Mouse (Mus musculus) liver, embryonic 12.5 days (tissue): ENCODE measurements around the gene Nkpd1. TPM values are rescaled to one million over a fixed set of nuclear protein-coding genes. Genes with fewer than 3 reads are reported as not detected.
A peak's percentile ranks its signal among the peaks of the same experiment; 100 is the strongest.

Experiments
- ATAC-seq: fragments of 200-750 bp; cut with Nextera tagmentation; 2 replicates; pipeline ENCODE4 v1.8.0; 2017; ENCODE audit warnings: moderate number of reproducible peaks, mild to moderate bottlenecking, moderate library complexity
- H3K27ac ChIP-seq: fragments of 300-500 bp; sonication (generic); 2 replicates; pipeline ENCODE4 v1.5.1; 2016; ENCODE audit warnings: mild to moderate bottlenecking
- H3K27me3 ChIP-seq: fragments of 300-500 bp; sonication (generic); replicated peaks from 2 replicates; pipeline ENCODE4 v1.6.1; 2016; ENCODE audit warnings: mild to moderate bottlenecking, moderate library complexity
- H3K36me3 ChIP-seq: fragments of 300-500 bp; sonication (generic); 2 replicates; pipeline ENCODE4 v1.6.1; 2016; ENCODE audit warnings: mild to moderate bottlenecking, moderate library complexity
- H3K4me1 ChIP-seq: fragments of 300-500 bp; sonication (generic); 2 replicates; pipeline ENCODE4 v1.6.1; 2016
- H3K4me2 ChIP-seq: fragments of 300-500 bp; sonication (generic); 2 replicates; pipeline ENCODE4 v1.6.1; 2016; ENCODE audit warnings: mild to moderate bottlenecking, moderate library complexity
- H3K4me3 ChIP-seq: fragments of 300-500 bp; sonication (generic); 2 replicates; pipeline ENCODE4 v1.5.1; 2016; ENCODE audit warnings: mild to moderate bottlenecking, moderate library complexity
- H3K9ac ChIP-seq: fragments of 300-500 bp; sonication (generic); 2 replicates; pipeline ENCODE4 v1.6.1; 2016; ENCODE audit warnings: mild to moderate bottlenecking, moderate library complexity
- H3K9me3 ChIP-seq: fragments of 300-500 bp; sonication (generic); replicated peaks from 2 replicates; pipeline ENCODE4 v1.6.1; 2016; ENCODE audit warnings: mild to moderate bottlenecking, moderate library complexity
- WGBS: fragments of 180-500 bp; shearing (Covaris S2); methylation state at CpG from one replicate; pipeline ENCODE4 v1.1.7; 2016; ENCODE audit not compliant: insufficient replicate concordance; 5-methylcytosine and 5-hydroxymethylcytosine counted together
- polyA plus RNA-seq: library from polyadenylated mRNA; unstranded; fragments of >200 nt; fragmentation: Nextera tagmentation; extraction: Ambion mirVana; gene quantifications from 2 replicates; pipeline ENCODE4 v1.2.1, GENCODE M21; 2016

The Nkpd1 gene
- polyA plus RNA-seq, 1 experiment from 2014 or later, result not detected

GRCm38 (mm10) chr7:19557086-19557485 lies 39.4 kb downstream of the Nkpd1 start:
- H3K27me3 ChIP-seq, result no peaks in the 10 kb centered on the region
- H3K4me3 ChIP-seq, result no peak overlapping the region
- no peaks in the 10 kb centered on the region for H3K9me3 ChIP-seq
- H3K4me2 ChIP-seq, result no peak overlapping the region
- peaks cover 66% of the 10 kb centered on the region for H3K4me1 ChIP-seq
- 92% methylated on average over 2 of the region's 2 CpGs for whole genome bisulfite sequencing
- no peak for ATAC-seq
- H3K27ac ChIP-seq, result no peak overlapping the region
- H3K9ac ChIP-seq, result peak overlapping the region; percentile 2; the same call in 1 of the 2 replicates
- peaks cover 74% of the 10 kb centered on the region for H3K36me3 ChIP-seq

- Histone ChIP-seq H3K9ac (peak overlapping the region; percentile 99), H3K9me3 (no peaks in the 10 kb centered on the region), H3K4me1 (peaks cover 62% of the 10 kb centered on the region), H3K36me3 (peaks cover 62% of the 10 kb centered on the region), H3K4me2 (peak overlapping the region; percentile 95), H3K27ac (peak overlapping the region; percentile 61), H3K27me3 (no peaks in the 10 kb centered on the region), H3K4me3 (peak overlapping the region; percentile 98)
- WGBS, result 75% methylated on average over 6 of the region's 6 CpGs
- ATAC-seq, result peak; percentile 22; the same call in 1 of the 2 replicates
These were observed 40.6 kb downstream of the Nkpd1 start for GRCm38 (mm10) chr7:19557982-19558900.

- Histone ChIP-seq H3K4me3 (peak overlapping the region; percentile 98), H3K9ac (peak overlapping the region; percentile 99), H3K27ac (peak overlapping the region; percentile 61), H3K27me3 (no peaks in the 10 kb centered on the region), H3K4me2 (peak overlapping the region; percentile 95), H3K9me3 (no peaks in the 10 kb centered on the region), H3K4me1 (peaks cover 63% of the 10 kb centered on the region), H3K36me3 (peaks cover 58% of the 10 kb centered on the region)
- WGBS, result 41% methylated on average over 2 of the region's 2 CpGs
- no peak for ATAC-seq
These were observed 41.3 kb downstream of the Nkpd1 start for GRCm38 (mm10) chr7:19558965-19559364.

DNA sequence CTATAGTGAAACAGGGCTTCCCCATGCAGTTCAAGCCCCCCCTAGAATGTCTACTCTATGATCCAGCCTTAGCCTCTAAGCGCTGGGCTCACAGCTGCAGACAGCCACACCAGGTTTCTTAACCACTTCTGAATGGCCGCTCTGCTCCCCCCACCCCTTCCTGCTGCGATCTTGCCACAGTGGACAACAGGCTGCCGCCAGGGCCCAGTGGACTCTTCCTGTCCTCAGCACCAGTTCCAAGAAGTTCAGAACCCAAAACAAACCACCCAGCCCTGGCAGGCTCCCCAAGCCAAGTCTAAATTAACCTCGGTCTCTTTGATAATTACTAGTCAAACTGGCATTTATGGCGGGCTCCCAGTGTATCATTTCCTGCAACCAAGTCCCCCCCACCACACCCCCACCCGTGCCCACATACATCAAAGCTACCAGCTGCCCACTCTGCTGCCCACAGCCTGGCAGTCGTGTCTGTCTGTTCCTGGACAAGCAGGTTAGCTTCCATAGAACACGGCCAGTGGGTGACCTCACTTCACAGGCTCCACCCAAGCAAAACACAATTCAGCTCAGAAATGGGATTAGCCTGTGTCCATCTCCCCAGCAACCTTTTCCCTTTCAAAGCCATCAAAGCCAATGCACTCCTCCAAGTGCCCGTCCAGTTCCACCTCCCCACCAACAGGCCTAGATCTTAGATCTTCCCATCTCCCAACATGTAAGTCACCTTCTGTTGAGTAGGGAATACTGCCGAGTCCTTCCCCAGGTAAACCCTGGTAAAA lies 43.0 kb downstream of the Nkpd1 start:
- 0 out of 2 replicates have a peak, but pooled peaks cover 5% of the 10 kb centered on the region for H3K9me3 ChIP-seq
- peaks cover 59% of the 10 kb centered on the region for H3K36me3 ChIP-seq
- peaks cover 77% of the 10 kb centered on the region for H3K4me1 ChIP-seq
- H3K4me3 ChIP-seq, result peak overlapping the region; percentile 98
- no peak for ATAC-seq
- 10% methylated on average over 11 of the region's 11 CpGs for WGBS
- peak overlapping the region; percentile 95 for H3K27ac ChIP-seq
- H3K9ac ChIP-seq, result peak overlapping the region; percentile 99
- no peaks in the 10 kb centered on the region for H3K27me3 ChIP-seq
- H3K4me2 ChIP-seq, result peak overlapping the region; percentile 95

GRCm38 (mm10) chr7:19561431-19561764 lies 43.8 kb downstream of the Nkpd1 start:
- WGBS, result 3% methylated on average over 11 of the region's 11 CpGs
- Histone ChIP-seq H3K4me1 (peaks cover 79% of the 10 kb centered on the region), H3K9me3 (0 out of 2 replicates have a peak, but pooled peaks cover 5% of the 10 kb centered on the region), H3K9ac (peak overlapping the region; percentile 99), H3K4me2 (peak overlapping the region; percentile 95), H3K4me3 (peak overlapping the region; percentile 98), H3K36me3 (peaks cover 57% of the 10 kb centered on the region), H3K27me3 (no peaks in the 10 kb centered on the region), H3K27ac (peak overlapping the region; percentile 95)
- ATAC-seq, result 0 out of 2 replicates have a peak, but pooled peaks have one; percentile 4

DNA sequence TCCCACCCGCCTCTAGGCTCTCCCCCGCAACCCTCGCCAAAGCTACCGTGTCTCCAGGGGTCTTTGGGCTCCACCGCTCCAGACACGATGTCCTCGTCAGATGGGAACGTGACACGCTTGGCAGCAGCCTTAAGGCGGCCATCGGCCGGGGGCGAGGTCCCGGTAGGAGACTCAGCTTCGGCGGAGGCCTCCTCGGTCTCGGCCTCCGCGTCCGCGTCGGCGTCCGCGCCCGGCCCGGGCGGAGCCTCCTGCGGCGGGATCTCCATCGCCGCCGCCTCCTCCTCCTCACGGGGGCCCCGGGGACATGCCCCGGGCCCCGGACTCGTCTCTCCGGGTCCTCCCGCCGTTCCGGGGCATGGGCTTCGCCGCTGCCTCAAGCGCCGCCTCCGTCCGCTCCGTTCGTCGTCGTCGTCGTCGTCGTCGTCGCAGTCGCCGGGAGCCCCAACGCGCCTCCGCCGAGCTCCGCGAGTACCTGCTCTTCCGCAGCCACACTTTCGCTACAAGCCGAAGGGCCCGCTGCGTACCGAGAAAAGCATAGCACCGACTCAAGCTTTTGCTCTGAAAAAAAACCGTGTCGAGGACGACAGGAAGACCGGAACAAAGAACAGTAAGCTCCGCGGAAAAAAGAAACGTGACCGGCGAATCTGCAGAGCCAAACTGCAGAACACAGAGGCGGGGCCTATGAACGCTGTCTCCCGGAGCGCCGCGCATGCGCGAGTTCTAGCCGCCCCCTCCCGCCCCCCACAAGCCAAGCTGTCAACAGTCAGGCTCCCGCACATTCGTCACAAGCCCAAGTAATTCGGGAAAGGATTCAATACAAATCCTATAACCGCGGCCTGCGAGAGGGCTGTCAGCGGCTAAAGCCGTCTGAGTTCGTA lies 44.4 kb downstream of the Nkpd1 start:
- Histone ChIP-seq H3K4me2 (peak overlapping the region; percentile 95), H3K9me3 (0 out of 2 replicates have a peak, but pooled peaks cover 5% of the 10 kb centered on the region), H3K27ac (peak overlapping the region; percentile 95), H3K36me3 (peaks cover 55% of the 10 kb centered on the region), H3K4me1 (peaks cover 74% of the 10 kb centered on the region), H3K27me3 (no peaks in the 10 kb centered on the region), H3K4me3 (peak overlapping the region; percentile 98), H3K9ac (peak overlapping the region; percentile 99)
- under 1% methylated on average over 96 of the region's 102 CpGs for WGBS
- peak; percentile 75 for ATAC-seq

GRCm38 (mm10) chr7:19562643-19563410 lies 45.2 kb downstream of the Nkpd1 start, which contains the start of gene Ppp1r37:
TSS of gene Ppp1r37 (minus strand) at chr7:19563076.
- peak within 1 kb of the TSS; percentile 95 for H3K4me2 ChIP-seq
- WGBS, result 6% methylated on average over 19 of the region's 19 CpGs
- peaks cover 71% of the 10 kb centered on the region for H3K4me1 ChIP-seq
- peaks cover 55% of the 10 kb centered on the region for H3K36me3 ChIP-seq
- H3K9ac ChIP-seq, result peak within 1 kb of the TSS; percentile 99
- H3K9me3 ChIP-seq, result 0 out of 2 replicates have a peak, but pooled peaks cover 5% of the 10 kb centered on the region
- no peaks in the 10 kb centered on the region for H3K27me3 ChIP-seq
- peak within 1 kb of the TSS; percentile 98 for H3K4me3 ChIP-seq
- no peak for ATAC-seq
- H3K27ac ChIP-seq, result peak within 1 kb of the TSS; percentile 95

GRCm38 (mm10) chr7:19563884-19564283 lies 46.2 kb downstream of the Nkpd1 start:
- peak; percentile 85 for ATAC-seq
- Histone ChIP-seq H3K9me3 (0 out of 2 replicates have a peak, but pooled peaks cover 5% of the 10 kb centered on the region), H3K4me2 (peak overlapping the region; percentile 95), H3K9ac (peak overlapping the region; percentile 99), H3K27ac (peak overlapping the region; percentile 95), H3K27me3 (no peaks in the 10 kb centered on the region), H3K4me1 (peaks cover 69% of the 10 kb centered on the region), H3K36me3 (peaks cover 56% of the 10 kb centered on the region), H3K4me3 (peak overlapping the region; percentile 98)
- 28% methylated on average over 3 of the region's 3 CpGs for WGBS

GRCm38 (mm10) chr7:19564455-19564854 lies 46.8 kb downstream of the Nkpd1 start:
- ATAC-seq, result no peak
- Histone ChIP-seq H3K4me3 (peak overlapping the region; percentile 98; the same call in 1 of the 2 replicates), H3K4me2 (peak overlapping the region; percentile 95), H3K9ac (peak overlapping the region; percentile 99; the same call in 1 of the 2 replicates), H3K4me1 (peaks cover 68% of the 10 kb centered on the region), H3K36me3 (peaks cover 58% of the 10 kb centered on the region), H3K27me3 (no peaks in the 10 kb centered on the region), H3K27ac (peak overlapping the region; percentile 95), H3K9me3 (0 out of 2 replicates have a peak, but pooled peaks cover 5% of the 10 kb centered on the region)
- 86% methylated on average over 4 of the region's 4 CpGs for WGBS

- no peak overlapping the region for H3K4me2 ChIP-seq
- 87% methylated on average over 2 of the region's 2 CpGs for WGBS
- H3K27ac ChIP-seq, result peak overlapping the region; percentile 95
- H3K9ac ChIP-seq, result no peak overlapping the region
- H3K4me3 ChIP-seq, result no peak overlapping the region
- peaks cover 64% of the 10 kb centered on the region for H3K4me1 ChIP-seq
- H3K9me3 ChIP-seq, result 0 out of 2 replicates have a peak, but pooled peaks cover 5% of the 10 kb centered on the region
- peaks cover 67% of the 10 kb centered on the region for H3K36me3 ChIP-seq
- ATAC-seq, result no peak
- H3K27me3 ChIP-seq, result no peaks in the 10 kb centered on the region
These were observed 48.2 kb downstream of the Nkpd1 start for GRCm38 (mm10) chr7:19565803-19566202.
